Mouse (Mus musculus) CH12.LX (cell line): ENCODE results near the gene Prg2. TPM values are rescaled to one million over a fixed set of nuclear protein-coding genes. Genes with fewer than 3 reads are reported as not detected.
A peak's percentile ranks its signal among the peaks of the same experiment; 100 is the strongest.

ENCODE experiments used
- DNase-seq: peaks from one replicate; pipeline ENCODE4 v3.0.0-alpha.2; 2013; ENCODE audit errors: extremely low read depth
- H3K27ac ChIP-seq: 2 replicates; pipeline ENCODE4 v1.5.1; 2012; ENCODE audit warnings: low read depth, mild to moderate bottlenecking, control low read depth, moderate library complexity; ENCODE audit not compliant: insufficient read depth
- H3K27me3 ChIP-seq: replicated peaks from 2 replicates; pipeline ENCODE3; 2012; ENCODE audit warnings: inconsistent platforms
- H3K36me3 ChIP-seq, 2 experiments: replicated peaks in 1 of 2; 2 replicates each; pipeline versions ENCODE3 to v1.6.1; 2012; ENCODE audit warnings: inconsistent platforms in 1 of 2, low read length in 1 of 2, mild to moderate bottlenecking in 1 of 2, mixed read lengths in 1 of 2, moderate library complexity in 1 of 2; ENCODE audit not compliant: control insufficient read depth in 1 of 2, insufficient read depth in 1 of 2
- H3K4me1 ChIP-seq, 2 experiments: 2 replicates each; pipeline ENCODE4 v1.6.1; 2012; ENCODE audit warnings: inconsistent platforms in 1 of 2, moderate library complexity in 1 of 2; ENCODE audit not compliant: insufficient read depth in 2 of 2, control insufficient read depth in 1 of 2
- H3K4me2 ChIP-seq: 2 replicates; pipeline ENCODE4 v1.6.1; 2012; ENCODE audit warnings: low read depth, mild to moderate bottlenecking, control low read depth; ENCODE audit not compliant: poor library complexity, insufficient read depth, severe bottlenecking
- H3K4me3 ChIP-seq, 3 experiments: fragments of 150-350 bp in 1 of 3; sonication (generic) in 1 of 3; replicated peaks in 1 of 3; 2 replicates each; pipeline versions ENCODE3 to v1.5.1; 2011 to 2012; ENCODE audit warnings: low read depth in 2 of 3, low read length in 2 of 3, mild to moderate bottlenecking in 2 of 3, moderate library complexity in 2 of 3, control low read depth in 1 of 3, improper control_type of control experiment in 1 of 3, inconsistent platforms in 1 of 3, mixed read lengths in 1 of 3; ENCODE audit not compliant: poor library complexity in 1 of 3
- H3K79me2 ChIP-seq: replicated peaks from 2 replicates; pipeline ENCODE4 v1.6.1; 2012; ENCODE audit warnings: mild to moderate bottlenecking, moderate library complexity; ENCODE audit not compliant: control insufficient read depth, poor library complexity, insufficient read depth, severe bottlenecking; ENCODE audit errors: extremely low read depth
- H3K9ac ChIP-seq: 2 replicates; pipeline ENCODE4 v1.6.1; 2012; ENCODE audit warnings: low read depth, mild to moderate bottlenecking, control low read depth, moderate library complexity; ENCODE audit not compliant: insufficient read depth
- H3K9me3 ChIP-seq: replicated peaks from 2 replicates; pipeline ENCODE3; 2012; ENCODE audit warnings: low read length, inconsistent platforms, mixed read lengths
- BHLHE40 ChIP-seq: IDR thresholded peaks from 2 replicates; pipeline ENCODE4 v1.6.1; 2011; ENCODE audit warnings: mild to moderate bottlenecking, low read depth, low read length, improper control_type of control experiment
- CHD1 ChIP-seq: IDR thresholded peaks from 2 replicates; pipeline ENCODE4 v1.6.1; 2012; ENCODE audit warnings: low read depth, low read length, improper control_type of control experiment, inconsistent platforms
- CTCF ChIP-seq, 2 experiments: IDR thresholded peaks in 1 of 2; conservative IDR thresholded peaks in 1 of 2; 2 replicates each; pipeline ENCODE4 v1.5.1; 2011 to 2012; ENCODE audit warnings: low read depth in 2 of 2, low read length in 2 of 2, improper control_type of control experiment in 1 of 2, inconsistent platforms in 1 of 2, mild to moderate bottlenecking in 1 of 2, moderate library complexity in 1 of 2
- E2F4 ChIP-seq: IDR thresholded peaks from 2 replicates; pipeline ENCODE4 v1.6.1; 2011; ENCODE audit warnings: low read depth, low read length, improper control_type of control experiment; ENCODE audit not compliant: insufficient replicate concordance
- ELF1 ChIP-seq: IDR thresholded peaks from 2 replicates; pipeline ENCODE4 v1.6.1; 2014; ENCODE audit warnings: low read depth, mild to moderate bottlenecking, inconsistent platforms, low read length, improper control_type of control experiment
- GABPA ChIP-seq: IDR thresholded peaks from 2 replicates; pipeline ENCODE4 v1.6.1; 2012; ENCODE audit warnings: low read depth, low read length, improper control_type of control experiment, inconsistent platforms; ENCODE audit not compliant: insufficient replicate concordance
- MAFK ChIP-seq: IDR thresholded peaks from 2 replicates; pipeline ENCODE4 v1.6.1; 2011; ENCODE audit warnings: low read length, improper control_type of control experiment; ENCODE audit not compliant: insufficient replicate concordance
- MAX ChIP-seq: IDR thresholded peaks from 2 replicates; pipeline ENCODE4 v1.6.1; 2011; ENCODE audit warnings: low read length, improper control_type of control experiment
- MXI1 ChIP-seq: IDR thresholded peaks from 2 replicates; pipeline ENCODE4 v1.6.1; 2011; ENCODE audit warnings: mild to moderate bottlenecking, low read depth, low read length, improper control_type of control experiment
- POLR2A ChIP-seq: IDR thresholded peaks from 2 replicates; pipeline ENCODE4 v1.6.1; 2011; ENCODE audit warnings: low read depth, mild to moderate bottlenecking, improper control_type of control experiment, low read length
- RAD21 ChIP-seq: IDR thresholded peaks from 2 replicates; pipeline ENCODE4 v1.6.1; 2011; ENCODE audit warnings: low read depth, mild to moderate bottlenecking, low read length, improper control_type of control experiment, moderate library complexity
- SIN3A ChIP-seq: IDR thresholded peaks from 2 replicates; pipeline ENCODE4 v1.6.1; 2012; ENCODE audit warnings: low read length, improper control_type of control experiment, inconsistent platforms
- SMC3 ChIP-seq: IDR thresholded peaks from 2 replicates; pipeline ENCODE4 v1.6.1; 2011; ENCODE audit warnings: low read depth, low read length, improper control_type of control experiment
- TBP ChIP-seq: conservative IDR thresholded peaks from 2 replicates; pipeline ENCODE4 v1.6.1; 2011; ENCODE audit warnings: low read depth, low read length, improper control_type of control experiment
- UBTF ChIP-seq: IDR thresholded peaks from 2 replicates; pipeline ENCODE4 v1.6.1; 2012; ENCODE audit warnings: low read depth, mild to moderate bottlenecking, inconsistent platforms, low read length, improper control_type of control experiment, moderate library complexity
- USF1 ChIP-seq: IDR thresholded peaks from 2 replicates; pipeline ENCODE4 v1.6.1; 2014; ENCODE audit warnings: low read depth, mild to moderate bottlenecking, inconsistent platforms, low read length, improper control_type of control experiment
- ZKSCAN1 ChIP-seq: IDR thresholded peaks from 2 replicates; pipeline ENCODE4 v1.6.1; 2012; ENCODE audit warnings: low read depth, inconsistent platforms, low read length, improper control_type of control experiment, borderline replicate concordance
- ZMIZ1 ChIP-seq: IDR thresholded peaks from 2 replicates; pipeline ENCODE4 v1.6.1; 2012; ENCODE audit warnings: low read depth, mild to moderate bottlenecking, inconsistent platforms, low read length, improper control_type of control experiment
- ZNF384 ChIP-seq: IDR thresholded peaks from 2 replicates; pipeline ENCODE4 v1.6.1; 2012; ENCODE audit warnings: low read depth, low read length, improper control_type of control experiment, inconsistent platforms
- dilution Hi-C: fragments of 300-500 bp; cut with MboI; formaldehyde crosslinking; loops from 2 replicates; pipeline ENCODE4 v1.14.3; 2020; ENCODE audit warnings: low sequenced_read_pairs; ENCODE audit not compliant: extremely low pct_unique_long_range_greater_than_20kb, extremely low pct_ligation_motif_present
- in situ Hi-C: fragments of 300-500 bp; cut with MboI; formaldehyde crosslinking; loops from 3 replicates; pipeline ENCODE4 v1.14.3; 2019; ENCODE audit warnings: low sequenced_read_pairs, low pct_ligation_motif_present, low pct_unique_long_range_greater_than_20kb, mixed read lengths
- polyA plus RNA-seq: library from polyadenylated mRNA; unstranded; fragments of >175 nt; gene quantifications from 2 replicates; pipeline ENCODE4 v1.2.1, GENCODE M21; 2012; ENCODE audit warnings: low read depth; ENCODE audit not compliant: insufficient read length
- total RNA-seq, 2 experiments: library from RNA; depleted of rRNA; stranded (reverse); fragments of 300-350 nt in 1 of 2; fragments of >200 nt in 1 of 2; gene quantifications; 2 replicates each; pipeline ENCODE4 v1.2.3; 2012 to 2014

Prg2 gene
- total and polyA plus RNA-seq, 3 experiments, result 0.60 to 0.93 (median 0.81) TPM

- DNase-seq, result no peak
- TF ChIP-seq E2F4 (no peak), MAFK (no peak), ZNF384 (no peak), MAX (no peak), ELF1 (no peak), GABPA (no peak), SIN3A (no peak), SMC3 (peak; percentile 46), MXI1 (no peak), CTCF (conservative IDR thresholded peaks at IDR 0.05 in 1 of 2, IDR thresholded peaks at IDR 0.05 in 1 of 2; ENCODE audit: low read depth in 2 of 2, low read length in 2 of 2) (peak in 1 of 2 experiments; percentile 59; a peak in 3 of 4 replicates), USF1 (no peak), CHD1 (no peak), RAD21 (peak; percentile 48), POLR2A (no peak), UBTF (no peak), ZMIZ1 (no peak), TBP (no peak), ZKSCAN1 (no peak)
- Histone ChIP-seq H3K27me3 (no peaks in the 10 kb centered on the region), H3K79me2 (no peaks in the 10 kb centered on the region), H3K27ac (no peak overlapping the region), H3K4me2 (no peak overlapping the region), H3K4me3 (no peak overlapping the region), H3K9me3 (no peaks in the 10 kb centered on the region), H3K9ac (no peak overlapping the region), H3K36me3 (no peaks in the 10 kb centered on the region), H3K4me1 (peaks cover 0 to 9% of the 10 kb centered on the region in 2 experiments; a peak in 2 of 4 replicates)
- dilution Hi-C loops, result no loop called here
- in situ Hi-C loops, result loop anchor here (10.0 kb wide), 1 partner anchor 197 kb away; the partner anchor contains the start of genes Smtnl1 and Timm10
Measured at GRCm38 (mm10) chr2:85022043-85022442, 41.8 kb downstream of the Prg2 start.

DNA sequence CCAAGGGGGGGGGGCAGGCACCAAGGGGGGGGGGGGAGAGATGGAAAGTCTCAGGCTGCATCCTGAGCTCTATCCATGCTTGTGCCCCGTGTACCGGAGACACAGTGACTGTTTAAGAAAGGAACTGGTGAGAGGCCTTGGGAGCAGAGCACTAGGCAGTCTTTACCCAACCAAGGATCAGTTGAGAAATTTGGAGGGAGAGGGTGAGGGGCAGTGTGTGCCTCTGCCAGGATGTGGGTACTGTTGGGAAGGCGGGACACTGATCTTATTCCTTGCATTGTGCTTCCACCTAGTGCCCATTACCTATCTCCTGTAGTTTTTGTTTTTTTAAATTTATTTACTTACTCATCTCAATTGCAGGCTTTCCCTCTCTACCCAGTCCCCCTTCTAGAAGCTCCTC is 45.9 kb downstream of the Prg2 start:
- H3K27me3 ChIP-seq, result no peaks in the 10 kb centered on the region
- no peaks in the 10 kb centered on the region for H3K36me3 ChIP-seq
- dilution Hi-C loops (no loop called here), in situ Hi-C loops (loop anchor here (10.0 kb wide), 1 partner anchor 201 kb away; the partner anchor contains the start of genes Smtnl1 and Timm10)
- H3K4me2 ChIP-seq, result no peak overlapping the region
- H3K27ac ChIP-seq, result no peak overlapping the region
- H3K4me1 ChIP-seq, result peaks cover 2 to 25% of the 10 kb centered on the region in 2 experiments; a peak in 3 of 4 replicates
- DNase-seq, result no peak
- H3K9ac ChIP-seq, result no peak overlapping the region
- H3K4me3 ChIP-seq, result no peak overlapping the region
- TF ChIP-seq SMC3 (peak; percentile 4; the same call in 1 of the 2 replicates), BHLHE40 (no peak), CHD1 (no peak), RAD21 (peak; percentile 30), CTCF (conservative IDR thresholded peaks at IDR 0.05 in 1 of 2, IDR thresholded peaks at IDR 0.05 in 1 of 2; ENCODE audit: low read depth in 2 of 2, low read length in 2 of 2) (peak in 1 of 2 experiments; percentile 32; a peak in 2 of 4 replicates)
- H3K9me3 ChIP-seq, result no peaks in the 10 kb centered on the region
- H3K79me2 ChIP-seq, result no peaks in the 10 kb centered on the region
